Mouse (Mus musculus): ENCODE data around the gene Cradd. TPM values are rescaled to one million over a fixed set of nuclear protein-coding genes. Genes with fewer than 3 reads are reported as not detected.

The Cradd gene
- polyA plus RNA-seq, 1 experiment from 2014 or later: 10.4 TPM

DNA sequence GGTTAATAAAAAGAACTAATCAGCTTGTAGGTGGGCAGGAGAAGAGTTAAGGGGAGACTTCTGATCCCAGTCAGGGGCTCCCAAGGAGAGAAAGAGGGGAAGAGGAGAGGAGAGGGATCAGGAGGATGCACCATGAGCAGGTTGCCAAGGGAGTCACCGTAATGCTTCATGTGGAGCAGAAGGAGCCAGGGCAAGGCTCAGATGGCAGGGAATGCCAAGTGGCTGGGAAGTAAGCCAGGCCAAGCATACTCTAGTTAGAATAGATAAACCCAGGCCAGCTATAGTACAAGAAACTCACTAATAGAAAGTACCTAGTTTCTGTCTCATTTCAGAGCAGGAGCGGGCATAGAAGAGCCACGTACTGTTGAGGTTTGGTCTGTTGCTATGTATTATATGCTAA lies 43.6 kb downstream of the Cradd start:
- 87% methylated on average over 3 of the region's 3 CpGs for WGBS
- no peak for DNase-seq (ENCODE audit: low spot score)
- no peaks in the 10 kb centered on the region for H3K9me3 ChIP-seq (ENCODE audit: control insufficient read depth, low read length)
- H3K4me1 ChIP-seq (ENCODE audit: control insufficient read depth, insufficient read depth, low read length): no peaks in the 10 kb centered on the region
- H3K4me3 ChIP-seq (ENCODE audit: low read depth, low read length): no peak overlapping the region
- ATAC-seq (ENCODE audit: low read depth): no peak
- H3K36me3 ChIP-seq (ENCODE audit: control insufficient read depth, insufficient read depth, low read length): no peaks in the 10 kb centered on the region
- H3K9ac ChIP-seq (ENCODE audit: low read depth, low read length): no peak overlapping the region
- no peaks in the 10 kb centered on the region for H3K27me3 ChIP-seq (replicated peaks; ENCODE audit: control insufficient read depth, insufficient read depth, low read length)
- H3K4me2 ChIP-seq (ENCODE audit: low read depth, low read length): no peak overlapping the region
- no peak overlapping the region for H3K27ac ChIP-seq (replicated peaks; ENCODE audit: low read depth, low read length)

DNA sequence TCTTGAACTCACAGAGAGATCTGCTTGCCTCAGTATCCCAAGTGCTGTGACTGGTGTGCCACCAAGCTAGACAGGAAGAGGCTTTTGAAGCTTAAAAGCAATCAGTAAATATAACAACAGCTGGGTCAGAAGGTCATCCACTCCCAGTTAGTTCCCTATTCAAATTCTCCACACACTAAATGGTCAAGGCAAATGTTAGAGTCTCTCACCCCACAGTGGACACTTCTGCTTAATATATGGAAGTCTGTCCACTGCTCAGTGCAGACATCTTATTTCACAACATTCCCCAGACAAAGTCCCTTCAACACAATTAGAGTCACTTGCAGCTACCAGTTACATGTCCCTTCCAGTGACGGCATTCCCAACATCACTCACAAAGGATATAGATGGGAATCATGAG lies 44.5 kb downstream of the Cradd start:
- Histone ChIP-seq H3K4me2 (ENCODE audit: low read depth, low read length) (no peak overlapping the region), H3K4me3 (ENCODE audit: low read depth, low read length) (no peak overlapping the region), H3K9ac (ENCODE audit: low read depth, low read length) (no peak overlapping the region), H3K36me3 (ENCODE audit: control insufficient read depth, insufficient read depth, low read length) (no peaks in the 10 kb centered on the region), H3K27ac (replicated peaks; ENCODE audit: low read depth, low read length) (no peak overlapping the region), H3K4me1 (ENCODE audit: control insufficient read depth, insufficient read depth, low read length) (no peaks in the 10 kb centered on the region), H3K9me3 (ENCODE audit: control insufficient read depth, low read length) (no peaks in the 10 kb centered on the region), H3K27me3 (replicated peaks; ENCODE audit: control insufficient read depth, insufficient read depth, low read length) (no peaks in the 10 kb centered on the region)
- DNase-seq (ENCODE audit: low spot score) (no peak), ATAC-seq (ENCODE audit: low read depth) (no peak)
- WGBS: 95% methylated on average over 1 of the region's 1 CpGs

DNA sequence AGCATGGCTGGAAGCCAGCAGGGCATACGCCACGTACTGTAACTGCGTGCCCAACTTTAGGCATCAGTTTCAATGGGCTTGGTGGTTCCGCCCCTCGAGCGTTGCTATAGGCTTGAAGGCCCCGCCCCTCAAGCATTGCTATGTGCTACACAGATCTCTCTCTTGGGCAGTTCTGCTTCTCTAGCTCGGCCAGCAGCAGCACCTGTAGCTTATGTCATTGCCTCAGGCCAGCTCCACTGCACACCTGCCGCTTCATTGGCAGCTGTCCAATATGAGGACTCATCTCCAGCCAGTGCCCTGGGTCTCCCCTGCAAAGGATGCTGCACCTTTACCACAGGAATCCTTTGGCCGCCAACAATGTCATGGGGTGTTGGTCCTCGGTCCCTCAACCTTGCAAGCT lies 45.8 kb downstream of the Cradd start:
- no peaks in the 10 kb centered on the region for H3K36me3 ChIP-seq (ENCODE audit: control insufficient read depth, insufficient read depth, low read length)
- H3K9ac ChIP-seq (ENCODE audit: low read depth, low read length): no peak overlapping the region
- H3K9me3 ChIP-seq (ENCODE audit: control insufficient read depth, low read length): no peaks in the 10 kb centered on the region
- no peaks in the 10 kb centered on the region for H3K27me3 ChIP-seq (replicated peaks; ENCODE audit: control insufficient read depth, insufficient read depth, low read length)
- H3K4me1 ChIP-seq (ENCODE audit: control insufficient read depth, insufficient read depth, low read length): no peaks in the 10 kb centered on the region
- ATAC-seq (ENCODE audit: low read depth): peak; percentile 58; the same call in 1 of the 2 replicates
- no peak overlapping the region for H3K27ac ChIP-seq (replicated peaks; ENCODE audit: low read depth, low read length)
- no peak overlapping the region for H3K4me3 ChIP-seq (ENCODE audit: low read depth, low read length)
- no peak for DNase-seq (ENCODE audit: low spot score)
- H3K4me2 ChIP-seq (ENCODE audit: low read depth, low read length): no peak overlapping the region
- 76% methylated on average over 11 of the region's 11 CpGs for WGBS

DNA sequence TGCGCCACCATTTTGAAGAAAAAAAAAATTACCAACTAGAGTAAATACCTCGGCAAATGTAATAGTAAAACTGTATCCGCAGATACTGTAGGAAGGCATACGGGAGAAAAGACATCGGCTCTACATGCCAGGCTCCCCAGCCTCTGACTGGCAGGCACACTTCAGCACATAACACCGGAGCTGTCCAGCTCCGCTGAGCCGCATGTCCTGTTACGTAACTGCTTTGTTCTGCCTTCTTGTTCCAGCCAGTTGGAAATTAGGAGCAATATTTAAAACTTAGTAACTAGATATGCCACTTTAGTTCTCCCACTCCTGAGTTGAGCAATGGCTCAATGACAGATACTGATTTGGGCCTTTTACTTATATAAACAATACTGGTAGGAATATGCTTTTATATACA lies 48.4 kb downstream of the Cradd start:
- Histone ChIP-seq H3K4me3 (ENCODE audit: low read depth, low read length) (no peak overlapping the region), H3K4me1 (ENCODE audit: control insufficient read depth, insufficient read depth, low read length) (no peaks in the 10 kb centered on the region), H3K27me3 (replicated peaks; ENCODE audit: control insufficient read depth, insufficient read depth, low read length) (no peaks in the 10 kb centered on the region), H3K9me3 (ENCODE audit: control insufficient read depth, low read length) (0 out of 2 replicates have a peak, but pooled peaks cover 3% of the 10 kb centered on the region), H3K4me2 (ENCODE audit: low read depth, low read length) (no peak overlapping the region), H3K9ac (ENCODE audit: low read depth, low read length) (no peak overlapping the region), H3K36me3 (ENCODE audit: control insufficient read depth, insufficient read depth, low read length) (no peaks in the 10 kb centered on the region), H3K27ac (replicated peaks; ENCODE audit: low read depth, low read length) (no peak overlapping the region)
- ATAC-seq (ENCODE audit: low read depth) (peak; percentile 55; the same call in 1 of the 2 replicates), DNase-seq (ENCODE audit: low spot score) (no peak)
- WGBS: 84% methylated on average over 9 of the region's 9 CpGs

DNA sequence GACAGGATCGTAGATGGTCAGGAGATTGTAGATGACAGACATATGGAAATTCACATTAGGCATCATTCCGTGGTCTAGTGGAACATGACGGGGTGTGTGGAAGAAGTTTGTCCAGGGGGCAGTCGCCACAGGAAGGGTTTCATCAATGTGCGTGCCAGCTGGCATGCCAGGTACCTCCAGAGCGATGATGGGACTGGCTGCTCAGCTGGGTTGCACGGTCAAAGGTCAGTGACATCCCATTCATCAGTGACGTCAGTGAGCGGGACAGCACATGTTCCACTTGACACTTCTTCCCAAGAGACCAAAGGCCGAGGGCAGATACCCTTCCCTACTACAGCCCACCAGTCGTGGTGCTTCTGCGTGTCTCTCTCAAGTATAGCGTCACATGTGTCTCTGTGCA lies 50.7 kb downstream of the Cradd start:
- H3K9ac ChIP-seq (ENCODE audit: low read depth, low read length): no peak overlapping the region
- DNase-seq (ENCODE audit: low spot score) (no peak), ATAC-seq (ENCODE audit: low read depth) (no peak)
- H3K9me3 ChIP-seq (ENCODE audit: control insufficient read depth, low read length): 0 out of 2 replicates have a peak, but pooled peaks cover 3% of the 10 kb centered on the region
- no peak overlapping the region for H3K4me2 ChIP-seq (ENCODE audit: low read depth, low read length)
- no peaks in the 10 kb centered on the region for H3K27me3 ChIP-seq (replicated peaks; ENCODE audit: control insufficient read depth, insufficient read depth, low read length)
- 85% methylated on average over 13 of the region's 13 CpGs for WGBS
- no peaks in the 10 kb centered on the region for H3K4me1 ChIP-seq (ENCODE audit: control insufficient read depth, insufficient read depth, low read length)
- H3K27ac ChIP-seq (replicated peaks; ENCODE audit: low read depth, low read length): no peak overlapping the region
- H3K36me3 ChIP-seq (ENCODE audit: control insufficient read depth, insufficient read depth, low read length): no peaks in the 10 kb centered on the region
- H3K4me3 ChIP-seq (ENCODE audit: low read depth, low read length): no peak overlapping the region

DNA sequence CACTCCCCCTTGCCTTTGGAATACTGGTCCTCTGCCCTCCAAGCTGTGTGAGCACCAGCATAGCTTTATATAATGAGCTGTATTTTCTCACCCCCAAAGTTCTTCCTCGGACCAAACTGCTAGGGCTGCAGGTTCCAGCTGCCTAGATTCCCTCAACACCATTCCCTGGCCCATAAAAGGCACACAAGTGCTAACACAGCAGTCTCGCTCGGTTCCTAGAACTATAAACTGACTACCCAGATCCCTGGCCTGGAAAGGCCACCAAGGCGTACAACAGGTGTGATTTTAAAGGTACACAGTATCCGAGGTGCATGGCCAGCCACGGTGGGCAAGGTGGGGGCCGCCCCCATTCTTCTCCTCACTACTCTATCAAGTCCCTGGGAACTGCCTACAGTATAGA lies 54.8 kb downstream of the Cradd start:
- no peak overlapping the region for H3K9ac ChIP-seq (ENCODE audit: low read depth, low read length)
- peaks cover 6% of the 10 kb centered on the region; the same call in 1 of the 2 replicates for H3K27me3 ChIP-seq (replicated peaks; ENCODE audit: control insufficient read depth, insufficient read depth, low read length)
- H3K27ac ChIP-seq (replicated peaks; ENCODE audit: low read depth, low read length): no peak overlapping the region
- WGBS: 87% methylated on average over 7 of the region's 7 CpGs
- ATAC-seq (ENCODE audit: low read depth) (no peak), DNase-seq (ENCODE audit: low spot score) (no peak)
- H3K9me3 ChIP-seq (ENCODE audit: control insufficient read depth, low read length): 0 out of 2 replicates have a peak, but pooled peaks cover 3% of the 10 kb centered on the region
- H3K36me3 ChIP-seq (ENCODE audit: control insufficient read depth, insufficient read depth, low read length): no peaks in the 10 kb centered on the region
- no peak overlapping the region for H3K4me2 ChIP-seq (ENCODE audit: low read depth, low read length)
- peaks cover 7% of the 10 kb centered on the region for H3K4me1 ChIP-seq (ENCODE audit: control insufficient read depth, insufficient read depth, low read length)
- no peak overlapping the region for H3K4me3 ChIP-seq (ENCODE audit: low read depth, low read length)

DNA sequence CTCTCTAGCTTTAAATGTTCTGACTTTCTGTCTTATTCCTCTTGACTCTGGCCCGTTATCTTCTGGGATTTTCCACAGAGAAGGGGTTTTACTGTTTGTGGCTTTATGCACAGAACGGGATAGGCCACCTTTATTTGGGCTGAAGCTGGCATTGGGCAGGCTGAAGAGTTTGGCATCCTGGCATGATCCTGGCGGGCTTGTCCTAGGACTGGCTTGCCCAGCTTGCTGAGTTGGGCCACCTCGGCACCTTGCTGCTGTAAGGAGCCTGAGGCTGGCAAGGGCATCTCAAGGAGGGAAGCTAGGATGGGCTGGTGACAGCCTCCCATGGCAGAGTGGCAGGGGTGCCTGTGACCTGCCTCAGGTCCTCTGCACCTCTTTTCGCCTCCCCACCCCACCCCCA lies 55.6 kb downstream of the Cradd start:
- Histone ChIP-seq H3K9me3 (ENCODE audit: control insufficient read depth, low read length) (0 out of 2 replicates have a peak, but pooled peaks cover 3% of the 10 kb centered on the region), H3K9ac (ENCODE audit: low read depth, low read length) (no peak overlapping the region), H3K27ac (replicated peaks; ENCODE audit: low read depth, low read length) (no peak overlapping the region), H3K4me1 (ENCODE audit: control insufficient read depth, insufficient read depth, low read length) (peaks cover 8% of the 10 kb centered on the region), H3K36me3 (ENCODE audit: control insufficient read depth, insufficient read depth, low read length) (no peaks in the 10 kb centered on the region), H3K4me2 (ENCODE audit: low read depth, low read length) (no peak overlapping the region), H3K4me3 (ENCODE audit: low read depth, low read length) (no peak overlapping the region), H3K27me3 (replicated peaks; ENCODE audit: control insufficient read depth, insufficient read depth, low read length) (peaks cover 6% of the 10 kb centered on the region; the same call in 1 of the 2 replicates)
- ATAC-seq (ENCODE audit: low read depth) (no peak), DNase-seq (ENCODE audit: low spot score) (no peak)
- 88% methylated on average over 5 of the region's 5 CpGs for WGBS

DNA sequence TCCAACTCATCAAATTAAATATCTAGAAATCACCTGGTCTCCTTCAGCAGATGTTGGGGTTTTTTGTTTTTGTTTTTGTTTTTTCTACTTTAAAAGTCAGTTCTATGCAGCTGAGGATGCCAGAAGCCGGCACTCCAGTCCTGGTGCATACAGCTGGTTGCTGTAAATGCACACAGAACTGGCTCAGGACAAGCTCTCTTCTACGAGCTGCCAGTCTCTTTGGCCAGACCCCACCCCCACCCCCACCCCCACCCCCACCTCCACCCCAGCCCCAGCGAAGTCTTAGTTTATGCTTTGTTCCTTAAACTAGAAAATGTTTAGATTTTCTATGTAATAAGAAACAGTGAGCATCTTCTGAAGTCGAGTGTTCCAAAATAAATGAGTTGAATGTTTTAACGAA lies 57.0 kb downstream of the Cradd start:
- Histone ChIP-seq H3K4me2 (ENCODE audit: low read depth, low read length) (no peak overlapping the region), H3K27ac (replicated peaks; ENCODE audit: low read depth, low read length) (no peak overlapping the region), H3K36me3 (ENCODE audit: control insufficient read depth, insufficient read depth, low read length) (no peaks in the 10 kb centered on the region), H3K4me1 (ENCODE audit: control insufficient read depth, insufficient read depth, low read length) (peaks cover 8% of the 10 kb centered on the region), H3K27me3 (replicated peaks; ENCODE audit: control insufficient read depth, insufficient read depth, low read length) (peaks cover 6% of the 10 kb centered on the region; the same call in 1 of the 2 replicates), H3K4me3 (ENCODE audit: low read depth, low read length) (no peak overlapping the region), H3K9ac (ENCODE audit: low read depth, low read length) (no peak overlapping the region), H3K9me3 (ENCODE audit: control insufficient read depth, low read length) (no peaks in the 10 kb centered on the region)
- no peak for ATAC-seq (ENCODE audit: low read depth)
- WGBS: 32% methylated on average over 5 of the region's 5 CpGs
- DNase-seq (ENCODE audit: low spot score): no peak

DNA sequence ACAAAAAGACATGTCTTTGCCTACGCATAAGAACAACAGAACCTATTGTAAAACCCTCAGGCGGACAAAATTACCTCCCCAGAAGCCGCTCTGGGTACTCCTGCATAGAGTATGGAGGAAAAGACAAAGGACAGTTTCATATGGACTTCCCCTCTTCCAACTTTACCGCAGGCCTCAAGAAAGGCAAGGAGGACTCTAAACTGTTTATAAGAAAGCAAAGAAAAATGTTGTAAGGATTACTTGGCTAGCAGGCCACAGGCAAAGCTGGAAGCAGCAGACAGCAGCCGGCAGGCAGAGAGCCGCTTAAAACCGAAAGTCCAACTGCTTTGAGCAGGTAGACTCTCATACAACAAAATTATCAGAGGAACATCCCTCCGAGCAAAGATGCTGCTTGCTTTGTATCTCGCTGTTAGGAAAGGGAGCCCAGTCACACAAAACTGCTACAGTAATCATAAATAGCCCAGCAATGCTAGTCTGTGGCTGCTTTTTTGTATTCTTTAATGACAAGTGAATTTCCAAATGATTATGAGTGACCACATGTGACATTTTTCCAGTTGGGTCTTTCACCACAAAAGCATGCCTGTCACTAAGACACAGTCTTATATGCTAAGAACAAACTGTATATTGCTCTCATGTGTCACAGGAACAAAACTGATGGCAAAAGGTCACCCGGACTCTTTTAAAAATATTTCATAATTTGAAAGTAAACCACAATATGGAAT lies 57.7 kb downstream of the Cradd start:
- peaks cover 8% of the 10 kb centered on the region for H3K4me1 ChIP-seq (ENCODE audit: control insufficient read depth, insufficient read depth, low read length)
- ATAC-seq (ENCODE audit: low read depth) (no peak), DNase-seq (ENCODE audit: low spot score) (no peak)
- H3K9ac ChIP-seq (ENCODE audit: low read depth, low read length): no peak overlapping the region
- no peak overlapping the region for H3K27ac ChIP-seq (replicated peaks; ENCODE audit: low read depth, low read length)
- WGBS: 52% methylated on average over 10 of the region's 10 CpGs
- H3K4me3 ChIP-seq (ENCODE audit: low read depth, low read length): no peak overlapping the region
- peaks cover 6% of the 10 kb centered on the region; the same call in 1 of the 2 replicates for H3K27me3 ChIP-seq (replicated peaks; ENCODE audit: control insufficient read depth, insufficient read depth, low read length)
- H3K4me2 ChIP-seq (ENCODE audit: low read depth, low read length): peak overlapping the region; percentile 27
- H3K9me3 ChIP-seq (ENCODE audit: control insufficient read depth, low read length): no peaks in the 10 kb centered on the region
- H3K36me3 ChIP-seq (ENCODE audit: control insufficient read depth, insufficient read depth, low read length): no peaks in the 10 kb centered on the region

All from embryonic facial prominence, embryonic 14.5 days (tissue).